13 mouse cellular contexts compared by ENCODE assay signal in genomic region chr11:76372120-76372519, GRCm38 (mm10). TPM values are rescaled to one million over a fixed set of nuclear protein-coding genes. Genes with fewer than 3 reads are reported as not detected.
A peak's percentile ranks its signal among the peaks of the same experiment; 100 is the strongest.
DNase-seq lines count a peak whose midpoint lies in the region; ATAC-seq and TF ChIP-seq lines count a peak whose summit lies in the region.
"Had no signal": no experiment of that assay in that cellular context is flagged by ENCODE, and none has a peak within 500 bp of the region (broad histone marks: within the 10 kb centered on the region; RNA-seq: fewer than 3 reads in every experiment).

No protein-coding gene starts in this region.

- H3K4me2 ChIP-seq in midbrain, embryonic 11.5 days, result no peak overlapping the region
- H3K4me2 ChIP-seq in hindbrain, postnatal 0 days (ENCODE audit: low read depth, low read length), result no peak overlapping the region
- no peak overlapping the region for H3K4me2 ChIP-seq in stomach, embryonic 16.5 days (ENCODE audit: low read depth, low read length)
- H3K4me2 ChIP-seq: liver, embryonic 13.5 days; midbrain, embryonic 12.5 days had no signal

- intact Hi-C loops in heart, adult 2 months (cut with DNase I), result no loop called here
- intact Hi-C loops in heart, postnatal 25 days (cut with DNase I), result no loop called here

- H3K9me3 ChIP-seq in midbrain, embryonic 10.5 days (replicated peaks), result no peaks in the 10 kb centered on the region
- H3K9me3 ChIP-seq in midbrain, embryonic 11.5 days (ENCODE audit: control insufficient read depth, low read length), result no peaks in the 10 kb centered on the region
- no peaks in the 10 kb centered on the region for H3K9me3 ChIP-seq in hindbrain, postnatal 0 days (ENCODE audit: low read length)
- H3K9me3 ChIP-seq in stomach, embryonic 16.5 days (replicated peaks; ENCODE audit: control insufficient read depth, low read length), result no peaks in the 10 kb centered on the region
- H3K9me3 ChIP-seq: liver, embryonic 13.5 days; midbrain, embryonic 12.5 days had no signal

- WGBS in heart, adult 2 months, result 47% methylated on average over 2 of the region's 2 CpGs
- 84% methylated on average over 2 of the region's 2 CpGs for WGBS in midbrain, embryonic 10.5 days
- WGBS in midbrain, embryonic 11.5 days, result 75% methylated on average over 2 of the region's 2 CpGs
- WGBS in hindbrain, postnatal 0 days, result 37% methylated on average over 2 of the region's 2 CpGs
- 51% methylated on average over 2 of the region's 2 CpGs for WGBS in stomach, embryonic 16.5 days
- 92% methylated on average over 2 of the region's 2 CpGs for whole genome bisulfite sequencing in thymus, adult 2 months

- H3K4me1 ChIP-seq in heart, adult 2 months (ENCODE audit: control insufficient read depth, insufficient read depth, low read length), result peaks cover 20% of the 10 kb centered on the region
- H3K4me1 ChIP-seq in midbrain, embryonic 10.5 days, result peaks cover 66% of the 10 kb centered on the region
- H3K4me1 ChIP-seq in midbrain, embryonic 11.5 days (ENCODE audit: control insufficient read depth, insufficient read depth, low read length), result 0 out of 2 replicates have a peak, but pooled peaks cover 4% of the 10 kb centered on the region
- H3K4me1 ChIP-seq in hindbrain, postnatal 0 days (ENCODE audit: insufficient read depth, low read length), result 0 out of 2 replicates have a peak, but pooled peaks cover 9% of the 10 kb centered on the region
- peaks cover 52% of the 10 kb centered on the region for H3K4me1 ChIP-seq in stomach, embryonic 16.5 days (ENCODE audit: control insufficient read depth, insufficient read depth, low read length)
- no peaks in the 10 kb centered on the region for H3K4me1 ChIP-seq in thymus, adult 2 months (replicated peaks; ENCODE audit: control insufficient read depth, insufficient read depth, low read length)
- H3K4me1 ChIP-seq: liver, embryonic 13.5 days had no signal

- H3K27ac ChIP-seq in heart, adult 2 months, result peak overlapping the region; percentile 44
- 0 out of 2 replicates have a peak overlapping the region, but pooled peaks have one; percentile 33 for H3K27ac ChIP-seq in midbrain, embryonic 10.5 days (replicated peaks)
- no peak overlapping the region for H3K27ac ChIP-seq in midbrain, embryonic 11.5 days (ENCODE audit: low read depth, low read length)
- no peak overlapping the region for H3K27ac ChIP-seq in hindbrain, postnatal 0 days
- H3K27ac ChIP-seq in stomach, embryonic 16.5 days (ENCODE audit: low read length), result peak overlapping the region; percentile 94
- H3K27ac ChIP-seq in thymus, adult 2 months (ENCODE audit: control insufficient read depth, insufficient read depth, low read length), result no peak overlapping the region
- H3K27ac ChIP-seq: liver, embryonic 13.5 days; midbrain, embryonic 12.5 days had no signal

- no peak for DNase-seq in heart, adult 2 months
- no peak for DNase-seq in heart, postnatal 25 days (ENCODE audit: low spot score)
- DNase-seq in midbrain, embryonic 10.5 days (ENCODE audit: low spot score), result no peak
- no peak for DNase-seq in midbrain, embryonic 11.5 days (ENCODE audit: low spot score, missing footprints)
- DNase-seq in hindbrain, postnatal 0 days (ENCODE audit: low spot score), result no peak
- DNase-seq in thymus, adult 2 months, result no peak
- DNase-seq in right cerebral cortex, postnatal 4 days, result no peak
- DNase-seq: layer of hippocampus, adult 9-11 months; liver, embryonic 13.5 days; thymus, postnatal 14 days had no signal

- no peak for TF ChIP-seq POLR2A in heart, adult 2 months (IDR thresholded peaks at IDR 0.05; ENCODE audit: insufficient read depth, low read depth, low read length)
- no peak for TF ChIP-seq POLR2A in thymus, adult 2 months (IDR thresholded peaks at IDR 0.05; ENCODE audit: control insufficient read depth, extremely low read depth, insufficient read depth, low read length, poor library complexity)

- H3K79me2 ChIP-seq in heart, adult 2 months (replicated peaks; ENCODE audit: control insufficient read depth, insufficient read depth, low read length), result 0 out of 2 replicates have a peak, but pooled peaks cover 1% of the 10 kb centered on the region

- no peaks in the 10 kb centered on the region for H3K36me3 ChIP-seq in heart, adult 2 months (ENCODE audit: control insufficient read depth, insufficient read depth, low read length)
- H3K36me3 ChIP-seq in midbrain, embryonic 10.5 days, result peaks cover 15% of the 10 kb centered on the region
- no peaks in the 10 kb centered on the region for H3K36me3 ChIP-seq in midbrain, embryonic 11.5 days (ENCODE audit: control insufficient read depth, insufficient read depth, low read length)
- no peaks in the 10 kb centered on the region for H3K36me3 ChIP-seq in hindbrain, postnatal 0 days (ENCODE audit: insufficient read depth, low read length)
- no peaks in the 10 kb centered on the region for H3K36me3 ChIP-seq in stomach, embryonic 16.5 days (ENCODE audit: control insufficient read depth, insufficient read depth, low read length)
- no peaks in the 10 kb centered on the region for H3K36me3 ChIP-seq in thymus, adult 2 months (ENCODE audit: control insufficient read depth, insufficient read depth, low read length)
- H3K36me3 ChIP-seq: liver, embryonic 13.5 days; midbrain, embryonic 12.5 days had no signal

- no peak overlapping the region; the same call in 1 of the 2 replicates for H3K9ac ChIP-seq in heart, adult 2 months (ENCODE audit: low read depth, low read length)
- H3K9ac ChIP-seq in midbrain, embryonic 11.5 days (ENCODE audit: low read length), result no peak overlapping the region
- H3K9ac ChIP-seq in hindbrain, postnatal 0 days (replicated peaks; ENCODE audit: low read length), result no peak overlapping the region
- H3K9ac ChIP-seq in stomach, embryonic 16.5 days (ENCODE audit: low read length), result peak overlapping the region; percentile 51; the same call in 1 of the 2 replicates
- H3K9ac ChIP-seq: liver, embryonic 13.5 days; midbrain, embryonic 12.5 days had no signal

- TF ChIP-seq CTCF in heart, adult 2 months (IDR thresholded peaks at IDR 0.05), result no peak
- no peak for TF ChIP-seq CTCF in hindbrain, postnatal 0 days (IDR thresholded peaks at IDR 0.05; ENCODE audit: low read depth)
- TF ChIP-seq CTCF in thymus, adult 2 months (IDR thresholded peaks at IDR 0.05; ENCODE audit: borderline replicate concordance, control insufficient read depth, extremely low read depth, insufficient read depth, low read length, poor library complexity), result no peak

- no peaks in the 10 kb centered on the region for H3K27me3 ChIP-seq in heart, adult 2 months (ENCODE audit: control insufficient read depth, insufficient read depth, low read length)
- no peaks in the 10 kb centered on the region for H3K27me3 ChIP-seq in midbrain, embryonic 10.5 days (ENCODE audit: low read depth, poor library complexity, severe bottlenecking)
- no peaks in the 10 kb centered on the region for H3K27me3 ChIP-seq in midbrain, embryonic 11.5 days (ENCODE audit: control insufficient read depth, insufficient read depth, low read length)
- H3K27me3 ChIP-seq in hindbrain, postnatal 0 days (ENCODE audit: insufficient read depth, low read length), result no peaks in the 10 kb centered on the region
- H3K27me3 ChIP-seq in stomach, embryonic 16.5 days (ENCODE audit: control insufficient read depth, insufficient read depth, low read length), result no peaks in the 10 kb centered on the region
- no peaks in the 10 kb centered on the region for H3K27me3 ChIP-seq in thymus, adult 2 months (ENCODE audit: control insufficient read depth, insufficient read depth, low read length)
- H3K27me3 ChIP-seq: CH12.LX; liver, embryonic 13.5 days; midbrain, embryonic 12.5 days had no signal

- TF ChIP-seq EP300 in heart, adult 2 months (IDR thresholded peaks at IDR 0.05; ENCODE audit: insufficient read depth, low read depth, low read length), result 0 out of 2 replicates have a peak, but pooled peaks have one; percentile 10

- no peak for ATAC-seq in midbrain, embryonic 11.5 days (ENCODE audit: low FRiP score)
- peak; percentile 58; the same call in 1 of the 2 replicates for ATAC-seq in hindbrain, postnatal 0 days
- ATAC-seq in stomach, embryonic 16.5 days (ENCODE audit: insufficient read depth, low FRiP score), result no peak

- H3K4me3 ChIP-seq in heart, adult 2 months, result no peak overlapping the region
- H3K4me3 ChIP-seq in midbrain, embryonic 10.5 days, result no peak overlapping the region
- no peak overlapping the region for H3K4me3 ChIP-seq in midbrain, embryonic 11.5 days (ENCODE audit: low read depth, low read length)
- H3K4me3 ChIP-seq in hindbrain, postnatal 0 days (ENCODE audit: low read length), result no peak overlapping the region
- no peak overlapping the region for H3K4me3 ChIP-seq in stomach, embryonic 16.5 days (replicated peaks; ENCODE audit: low read length)
- no peak overlapping the region for H3K4me3 ChIP-seq in thymus, adult 2 months (ENCODE audit: control insufficient read depth, insufficient read depth, low read length)
- H3K4me3 ChIP-seq: liver, embryonic 13.5 days; midbrain, embryonic 12.5 days had no signal

RNA-seq across cellular contexts. Expression of gene Nxn, which starts 26.8 kb away (rescaled TPM):
- 10 to 100 TPM; 14.6 to 19.1 TPM for total RNA-seq in heart, adult 2 months (2021)
- 10.0 and 14.0 TPM in 2 replicates for polyA plus RNA-seq in heart, adult 2 months (2012; rRNA removed)
- total RNA-seq in heart, postnatal 25 days (2021), result 10 to 100 TPM; 11.6 to 14.8 TPM
- 59.3 and 59.5 TPM in 2 replicates for polyA plus RNA-seq in midbrain, embryonic 10.5 days (2016; fragmentation: Nextera tagmentation; extraction: Ambion mirVana)
- polyA plus RNA-seq in midbrain, embryonic 11.5 days (2014; fragmentation: Nextera tagmentation; extraction: Ambion mirVana), result 43.8 and 51.3 TPM in 2 replicates
- 36.6 and 41.3 TPM in 2 replicates for total RNA-seq in hindbrain, postnatal 0 days (2014; rRNA removed)
- polyA plus RNA-seq in hindbrain, postnatal 0 days (2015; fragmentation: Nextera tagmentation; extraction: Ambion mirVana), result 21.2 and 22.3 TPM in 2 replicates
- 26.6 and 28.7 TPM in 2 replicates for polyA plus RNA-seq in stomach, embryonic 16.5 days (2015; fragmentation: Nextera tagmentation; extraction: Ambion mirVana)
- 24.7 and 25.3 TPM in 2 replicates for polyA plus RNA-seq in thymus, adult 2 months (2012; rRNA removed)

RNA-seq across cellular contexts. Expression of gene Timm22, which starts 34.6 kb away (rescaled TPM):
- 10 to 100 TPM; 35.3 to 40.4 TPM for total RNA-seq in heart, adult 2 months (2021)
- 10.4 and 21.0 TPM in 2 replicates for polyA plus RNA-seq in heart, adult 2 months (2012; rRNA removed)
- 10 to 100 TPM; 51.1 to 57.1 TPM for total RNA-seq in heart, postnatal 25 days (2021)
- polyA plus RNA-seq in midbrain, embryonic 10.5 days (2016; fragmentation: Nextera tagmentation; extraction: Ambion mirVana), result 127 and 128 TPM in 2 replicates
- polyA plus RNA-seq in midbrain, embryonic 11.5 days (2014; fragmentation: Nextera tagmentation; extraction: Ambion mirVana), result 117 and 118 TPM in 2 replicates
- 49.8 and 112 TPM in 2 replicates for total RNA-seq in hindbrain, postnatal 0 days (2014; rRNA removed)
- polyA plus RNA-seq in hindbrain, postnatal 0 days (2015; fragmentation: Nextera tagmentation; extraction: Ambion mirVana), result 104 and 106 TPM in 2 replicates
- polyA plus RNA-seq in stomach, embryonic 16.5 days (2015; fragmentation: Nextera tagmentation; extraction: Ambion mirVana), result 76.1 and 94.9 TPM in 2 replicates
- 18.0 and 20.4 TPM in 2 replicates for polyA plus RNA-seq in thymus, adult 2 months (2012; rRNA removed)

Comparison
In these comparisons a context has a peak if more than half of its experiments do, and no peak if none do; other contexts are left out.
1. H3K27ac ChIP-seq: peak in heart, adult 2 months (single experiment), midbrain, embryonic 10.5 days (single experiment) and stomach, embryonic 16.5 days (single experiment); none in midbrain, embryonic 11.5 days (single experiment), hindbrain, postnatal 0 days (single experiment) and thymus, adult 2 months (single experiment).